Mouse (Mus musculus) neural tube, embryonic 11.5 days (tissue): ENCODE measurements around the gene Nav2. TPM values are rescaled to one million over a fixed set of nuclear protein-coding genes. Genes with fewer than 3 reads are reported as not detected.

ENCODE experiments used
- ATAC-seq: fragments of 200-750 bp; cut with Nextera tagmentation; 2 replicates; pipeline ENCODE4 v1.8.0; 2017; ENCODE audit warnings: moderate number of reproducible peaks, mild to moderate bottlenecking, moderate TSS enrichment, moderate library complexity; ENCODE audit not compliant: insufficient read depth, low FRiP score, low TSS enrichment
- DNase-seq: peaks from one replicate; pipeline ENCODE4 v3.0.0-alpha.2; 2015; ENCODE audit warnings: low spot score
- H3K27ac ChIP-seq: fragments of 300-500 bp; sonication (generic); 2 replicates; pipeline ENCODE4 v1.5.1; 2014; ENCODE audit warnings: low read depth, mild to moderate bottlenecking, low read length
- H3K27me3 ChIP-seq: fragments of 300-500 bp; sonication (generic); 2 replicates; pipeline ENCODE4 v1.6.1; 2014; ENCODE audit warnings: mild to moderate bottlenecking, low read length, mixed read lengths; ENCODE audit not compliant: control insufficient read depth, insufficient read depth
- H3K36me3 ChIP-seq: fragments of 300-500 bp; sonication (generic); 2 replicates; pipeline ENCODE4 v1.6.1; 2014; ENCODE audit warnings: mild to moderate bottlenecking, low read length, moderate library complexity, mixed read lengths; ENCODE audit not compliant: control insufficient read depth, insufficient read depth
- H3K4me1 ChIP-seq: fragments of 300-500 bp; sonication (generic); 2 replicates; pipeline ENCODE4 v1.6.1; 2014; ENCODE audit warnings: low read length, mixed read lengths; ENCODE audit not compliant: control insufficient read depth, insufficient read depth
- H3K4me2 ChIP-seq: fragments of 300-500 bp; sonication (generic); 2 replicates; pipeline ENCODE4 v1.6.1; 2014; ENCODE audit warnings: low read depth, mild to moderate bottlenecking, moderate library complexity
- H3K4me3 ChIP-seq: fragments of 300-500 bp; sonication (generic); 2 replicates; pipeline ENCODE4 v1.5.1; 2014; ENCODE audit warnings: low read depth, low read length
- H3K9ac ChIP-seq: fragments of 300-500 bp; sonication (generic); 2 replicates; pipeline ENCODE4 v1.6.1; 2014; ENCODE audit warnings: mild to moderate bottlenecking, low read length
- H3K9me3 ChIP-seq: fragments of 300-500 bp; sonication (generic); 2 replicates; pipeline ENCODE4 v1.6.1; 2016; ENCODE audit warnings: low read length; ENCODE audit not compliant: control insufficient read depth
- WGBS: fragments of 180-500 bp; shearing (Covaris S2); extraction: QIAGEN DNeasy Blood & Tissue Kit; methylation state at CpG from one replicate; pipeline ENCODE4 v1.1.7; 2014; 5-methylcytosine and 5-hydroxymethylcytosine counted together
- polyA plus RNA-seq: library from polyadenylated mRNA; unstranded; fragments of >200 nt; fragmentation: Nextera tagmentation; extraction: Ambion mirVana; gene quantifications from 2 replicates; pipeline ENCODE4 v1.2.1, GENCODE M21; 2014

Nav2 gene
- polyA plus RNA-seq, 1 experiment from 2014 or later, result 19.2 TPM

GRCm38 (mm10) chr7:48991911-48992552 lies 83.5 kb downstream of the Nav2 start:
- Histone ChIP-seq H3K27ac (no peak overlapping the region), H3K9ac (no peak overlapping the region), H3K27me3 (no peaks in the 10 kb centered on the region), H3K9me3 (no peaks in the 10 kb centered on the region), H3K4me2 (no peak overlapping the region), H3K36me3 (no peaks in the 10 kb centered on the region), H3K4me3 (no peak overlapping the region), H3K4me1 (peaks cover 33% of the 10 kb centered on the region)
- 50% methylated on average over 8 of the region's 8 CpGs for WGBS
- ATAC-seq (no peak), DNase-seq (no peak)

- Histone ChIP-seq H3K4me2 (0 out of 2 replicates have a peak overlapping the region, but pooled peaks have one; percentile 6), H3K9ac (peak overlapping the region; percentile 9), H3K4me3 (no peak overlapping the region), H3K36me3 (no peaks in the 10 kb centered on the region), H3K9me3 (no peaks in the 10 kb centered on the region), H3K27ac (peak overlapping the region; percentile 83), H3K27me3 (no peaks in the 10 kb centered on the region), H3K4me1 (peaks cover 41% of the 10 kb centered on the region)
- ATAC-seq, result peak; percentile 93
- DNase-seq, result peak; percentile 87
- 2% methylated on average over 13 of the region's 13 CpGs for WGBS
These were observed 86.7 kb downstream of the Nav2 start for GRCm38 (mm10) chr7:48995171-48995570.

GRCm38 (mm10) chr7:48995701-48996100 lies 87.2 kb downstream of the Nav2 start:
- no peak overlapping the region for H3K4me2 ChIP-seq
- H3K36me3 ChIP-seq, result no peaks in the 10 kb centered on the region
- H3K9me3 ChIP-seq, result no peaks in the 10 kb centered on the region
- no peak; the same call in 1 of the 2 replicates for ATAC-seq
- H3K4me3 ChIP-seq, result no peak overlapping the region
- no peak overlapping the region; the same call in 1 of the 2 replicates for H3K9ac ChIP-seq
- no peaks in the 10 kb centered on the region for H3K27me3 ChIP-seq
- WGBS, result 34% methylated on average over 8 of the region's 8 CpGs
- peak overlapping the region; percentile 83 for H3K27ac ChIP-seq
- H3K4me1 ChIP-seq, result peaks cover 45% of the 10 kb centered on the region
- DNase-seq, result no peak

GRCm38 (mm10) chr7:48996829-48997228 lies 88.3 kb downstream of the Nav2 start:
- no peaks in the 10 kb centered on the region for H3K36me3 ChIP-seq
- peaks cover 41% of the 10 kb centered on the region for H3K4me1 ChIP-seq
- WGBS, result 48% methylated on average over 5 of the region's 5 CpGs
- H3K9ac ChIP-seq, result peak overlapping the region; percentile 29; the same call in 1 of the 2 replicates
- H3K27ac ChIP-seq, result peak overlapping the region; percentile 54
- no peaks in the 10 kb centered on the region for H3K27me3 ChIP-seq
- no peak for ATAC-seq
- no peak overlapping the region for H3K4me3 ChIP-seq
- no peak overlapping the region for H3K4me2 ChIP-seq
- no peak for DNase-seq
- H3K9me3 ChIP-seq, result no peaks in the 10 kb centered on the region

- H3K4me3 ChIP-seq, result no peak overlapping the region
- 79% methylated on average over 8 of the region's 8 CpGs for WGBS
- no peak overlapping the region for H3K9ac ChIP-seq
- H3K9me3 ChIP-seq, result no peaks in the 10 kb centered on the region
- H3K27ac ChIP-seq, result no peak overlapping the region
- H3K27me3 ChIP-seq, result no peaks in the 10 kb centered on the region
- DNase-seq, result no peak
- no peak for ATAC-seq
- H3K4me1 ChIP-seq, result peaks cover 43% of the 10 kb centered on the region
- H3K4me2 ChIP-seq, result no peak overlapping the region
- H3K36me3 ChIP-seq, result no peaks in the 10 kb centered on the region
These were observed 89.6 kb downstream of the Nav2 start for GRCm38 (mm10) chr7:48998097-48998496.

- no peak overlapping the region for H3K4me2 ChIP-seq
- H3K4me3 ChIP-seq, result no peak overlapping the region
- H3K27ac ChIP-seq, result no peak overlapping the region
- no peak for DNase-seq
- no peaks in the 10 kb centered on the region for H3K27me3 ChIP-seq
- WGBS, result 77% methylated on average over 10 of the region's 10 CpGs
- H3K9ac ChIP-seq, result no peak overlapping the region
- ATAC-seq, result no peak
- H3K36me3 ChIP-seq, result no peaks in the 10 kb centered on the region
- no peaks in the 10 kb centered on the region for H3K9me3 ChIP-seq
- peaks cover 43% of the 10 kb centered on the region for H3K4me1 ChIP-seq
These were observed 90.1 kb downstream of the Nav2 start for GRCm38 (mm10) chr7:48998595-48998994.

- H3K4me1 ChIP-seq, result peaks cover 38% of the 10 kb centered on the region
- H3K9me3 ChIP-seq, result no peaks in the 10 kb centered on the region
- ATAC-seq, result no peak
- no peaks in the 10 kb centered on the region for H3K27me3 ChIP-seq
- H3K36me3 ChIP-seq, result no peaks in the 10 kb centered on the region
- no peak for DNase-seq
- no peak overlapping the region for H3K4me3 ChIP-seq
- H3K4me2 ChIP-seq, result no peak overlapping the region
- H3K27ac ChIP-seq, result no peak overlapping the region
- WGBS, result 84% methylated on average over 3 of the region's 3 CpGs
- H3K9ac ChIP-seq, result no peak overlapping the region
These were observed 92.3 kb downstream of the Nav2 start for GRCm38 (mm10) chr7:49000816-49001215.

GRCm38 (mm10) chr7:49004402-49004801 lies 95.9 kb downstream of the Nav2 start:
- no peaks in the 10 kb centered on the region for H3K9me3 ChIP-seq
- no peak overlapping the region for H3K4me3 ChIP-seq
- H3K4me1 ChIP-seq, result peaks cover 32% of the 10 kb centered on the region
- H3K9ac ChIP-seq, result no peak overlapping the region
- no peak overlapping the region for H3K27ac ChIP-seq
- H3K36me3 ChIP-seq, result no peaks in the 10 kb centered on the region
- DNase-seq (no peak), ATAC-seq (no peak)
- no peaks in the 10 kb centered on the region for H3K27me3 ChIP-seq
- WGBS, result 63% methylated on average over 5 of the region's 5 CpGs
- no peak overlapping the region for H3K4me2 ChIP-seq

GRCm38 (mm10) chr7:49006886-49007285 lies 98.4 kb downstream of the Nav2 start:
- Histone ChIP-seq H3K9me3 (no peaks in the 10 kb centered on the region), H3K4me3 (no peak overlapping the region), H3K27me3 (no peaks in the 10 kb centered on the region), H3K4me2 (no peak overlapping the region), H3K36me3 (no peaks in the 10 kb centered on the region), H3K4me1 (peaks cover 23% of the 10 kb centered on the region), H3K27ac (no peak overlapping the region), H3K9ac (no peak overlapping the region)
- ATAC-seq, result no peak
- 65% methylated on average over 7 of the region's 7 CpGs for WGBS
- no peak for DNase-seq
